Mouse (Mus musculus): ENCODE results near the gene Mtus2.

Gene Mtus2

GRCm38 (mm10) chr5:148041661-148042060 is 84.5 kb downstream of the Mtus2 start:
- DNase-seq (ENCODE audit: low spot score in 2 of 2) = no peak

- DNase-seq (ENCODE audit: low spot score in 2 of 2) = no peak
Measured at GRCm38 (mm10) chr5:148048200-148048599, 91.1 kb downstream of the Mtus2 start.

GRCm38 (mm10) chr5:148049304-148049703 is 92.2 kb downstream of the Mtus2 start:
- DNase-seq (ENCODE audit: low spot score in 2 of 2) = no peak

DNA sequence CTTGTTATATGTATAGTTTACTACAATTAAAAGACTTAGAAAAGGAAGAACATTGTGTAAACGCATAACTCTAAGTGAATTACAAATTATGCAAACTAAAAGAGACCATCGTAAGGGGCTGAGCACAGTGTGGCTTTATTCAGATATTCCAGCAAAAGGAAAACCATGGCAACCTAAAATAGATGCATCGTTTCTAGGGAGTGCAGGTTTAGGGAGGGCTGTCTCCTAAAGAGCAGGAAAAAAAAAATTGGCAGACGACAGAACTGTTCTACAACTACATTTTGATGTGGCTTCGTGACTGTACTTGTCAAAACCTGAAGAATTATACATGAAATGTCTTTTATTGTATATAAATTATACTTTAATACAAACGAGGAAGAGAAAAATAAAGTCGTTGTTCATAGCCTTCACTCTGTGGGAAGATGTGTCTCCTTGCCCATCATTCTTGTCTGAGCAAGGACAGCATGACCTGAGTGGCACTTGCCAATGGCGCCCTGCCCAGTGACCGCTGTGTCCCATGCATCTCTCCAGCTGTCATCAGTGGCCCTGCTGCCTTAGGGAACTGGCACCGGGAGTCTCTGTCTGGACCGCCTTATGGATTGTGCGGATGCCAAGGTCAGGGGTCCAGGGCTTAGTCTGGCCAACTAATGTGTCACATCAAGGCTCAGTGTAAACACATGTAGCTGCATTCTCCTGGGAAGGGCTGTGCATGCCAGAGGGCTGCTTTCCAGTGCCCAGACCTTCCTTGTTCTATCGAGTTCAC is 95.9 kb downstream of the Mtus2 start:
- no peak for DNase-seq (ENCODE audit: low spot score in 2 of 2)

DNA sequence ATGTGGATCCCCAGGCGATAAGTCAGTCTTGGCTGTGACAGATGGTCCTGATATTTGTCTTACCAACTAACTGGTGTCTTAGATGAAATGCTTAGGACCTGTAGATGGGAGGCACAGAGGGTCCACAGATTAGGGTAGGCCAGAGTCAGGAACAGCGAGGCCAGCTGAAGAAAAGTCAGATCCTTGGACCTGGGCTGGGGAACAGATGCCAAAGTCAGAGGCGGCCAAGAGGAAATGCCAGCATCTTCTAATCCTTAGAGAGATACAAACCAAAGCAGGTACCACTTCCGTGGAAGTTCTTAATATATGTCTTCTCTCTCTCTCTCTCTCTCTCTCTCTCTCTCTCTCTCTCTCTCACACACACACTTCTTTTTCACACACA is 96.5 kb downstream of the Mtus2 start:
- DNase-seq (ENCODE audit: low spot score in 2 of 2) = no peak

DNA sequence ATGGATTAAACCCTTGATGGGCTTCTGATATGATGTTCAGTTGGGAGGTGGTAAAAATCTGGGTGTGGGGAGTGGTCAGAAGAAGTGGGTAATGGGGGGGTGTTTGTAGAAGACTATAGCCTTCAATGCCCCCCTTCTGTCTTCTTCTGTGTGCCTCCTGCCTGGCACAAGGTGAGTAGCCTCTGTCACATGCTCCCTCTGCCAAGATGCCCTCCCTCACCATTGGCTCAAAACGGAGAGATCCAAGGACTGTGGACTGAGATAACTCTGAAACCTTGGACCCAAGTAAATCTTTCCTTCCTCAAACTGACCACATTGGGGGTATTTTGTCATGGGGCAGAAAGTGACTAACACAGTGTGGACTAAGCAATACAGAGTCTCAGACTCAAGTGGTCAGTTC is 99.7 kb downstream of the Mtus2 start:
- DNase-seq (ENCODE audit: low spot score in 2 of 2) = no peak

DNA sequence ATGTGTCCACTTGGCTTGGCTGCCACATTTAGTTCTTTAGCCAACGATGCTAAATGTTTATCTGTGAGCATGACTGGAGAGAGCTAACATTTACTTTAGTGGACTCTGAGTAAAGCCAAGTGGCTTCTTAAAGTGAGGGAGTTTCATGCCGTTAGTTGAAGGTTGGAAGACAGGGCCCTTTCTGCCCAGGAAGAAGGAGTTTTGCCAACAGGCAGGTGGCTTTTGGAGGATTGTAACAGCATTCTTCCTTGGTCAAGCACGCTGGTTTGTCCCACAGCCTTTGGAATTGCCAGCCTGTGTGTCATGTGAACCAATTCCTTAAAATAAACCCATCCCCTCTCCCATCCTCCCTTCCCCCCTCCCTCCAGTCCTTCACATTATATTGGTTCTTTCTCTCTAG is 100.3 kb downstream of the Mtus2 start:
- no peak for DNase-seq (ENCODE audit: low spot score in 2 of 2)

DNA sequence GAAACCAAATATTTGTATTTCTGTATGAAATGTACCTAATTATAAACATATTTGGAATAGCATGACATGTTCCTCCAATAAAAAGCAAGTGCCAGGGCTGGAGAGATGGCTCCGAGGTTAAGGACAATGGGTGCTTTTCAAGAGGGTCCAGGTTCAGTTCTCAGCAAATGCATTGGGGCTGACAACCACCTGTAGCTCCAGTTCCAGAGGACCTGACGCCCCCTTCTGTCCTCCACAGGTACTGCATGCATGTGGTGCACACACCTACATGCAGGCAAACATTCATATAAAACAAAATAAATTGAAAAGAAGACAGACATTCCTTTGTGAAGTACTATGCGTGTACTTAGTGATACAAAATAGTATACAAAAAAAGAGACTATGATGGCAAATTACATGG is 102.2 kb downstream of the Mtus2 start:
- no peak for DNase-seq (ENCODE audit: low spot score in 2 of 2)

DNA sequence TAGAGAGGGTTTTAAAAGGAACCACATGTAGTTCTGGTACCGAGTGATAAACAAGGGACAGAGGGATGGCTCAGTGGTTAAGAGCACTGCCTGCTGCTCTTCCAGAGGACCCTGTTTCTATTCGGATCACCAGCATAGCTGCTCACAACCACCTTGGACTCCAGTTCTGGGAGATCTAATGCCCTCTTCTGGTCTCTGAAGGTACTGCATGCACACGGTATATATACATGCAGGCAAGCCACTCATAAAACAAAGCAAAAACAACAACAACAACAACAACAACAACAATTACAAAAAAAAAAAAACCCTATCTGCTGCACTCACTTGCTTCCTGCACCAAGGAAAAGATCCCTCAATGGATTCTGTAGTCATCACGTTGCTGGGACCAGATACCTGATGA is 104.7 kb downstream of the Mtus2 start:
- no peak for DNase-seq (ENCODE audit: low spot score in 2 of 2)

GRCm38 (mm10) chr5:148063745-148064144 is 106.6 kb downstream of the Mtus2 start:
- no peak for DNase-seq (ENCODE audit: low spot score in 2 of 2)

- DNase-seq (ENCODE audit: low spot score in 2 of 2) = no peak
Measured at GRCm38 (mm10) chr5:148065251-148065650, 108.1 kb downstream of the Mtus2 start.

- no peak for DNase-seq (ENCODE audit: low spot score in 2 of 2)
Measured at GRCm38 (mm10) chr5:148069909-148070308, 112.8 kb downstream of the Mtus2 start.

- DNase-seq (ENCODE audit: low spot score in 2 of 2) = no peak
Measured at GRCm38 (mm10) chr5:148071800-148072199, 114.7 kb downstream of the Mtus2 start.

DNA sequence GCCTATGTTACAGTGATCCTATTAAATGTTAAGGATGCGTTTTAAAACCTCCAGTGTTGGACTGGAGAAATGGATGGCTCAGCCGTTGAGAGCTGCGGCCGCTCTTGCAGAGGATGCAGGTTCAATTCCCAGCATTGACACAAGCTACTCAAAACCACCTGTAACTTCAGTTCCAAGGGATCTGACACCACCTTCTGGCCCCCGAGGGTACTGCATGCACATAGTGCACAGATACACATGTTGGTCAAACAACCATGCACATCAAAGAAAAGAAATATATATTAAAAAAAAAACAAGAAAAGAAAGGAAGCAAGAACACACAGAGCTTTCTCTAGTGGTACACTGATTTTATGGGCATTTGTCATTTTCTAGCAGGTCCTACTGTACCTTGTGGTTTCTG is 116.3 kb downstream of the Mtus2 start:
- DNase-seq (ENCODE audit: low spot score in 2 of 2) = no peak

DNA sequence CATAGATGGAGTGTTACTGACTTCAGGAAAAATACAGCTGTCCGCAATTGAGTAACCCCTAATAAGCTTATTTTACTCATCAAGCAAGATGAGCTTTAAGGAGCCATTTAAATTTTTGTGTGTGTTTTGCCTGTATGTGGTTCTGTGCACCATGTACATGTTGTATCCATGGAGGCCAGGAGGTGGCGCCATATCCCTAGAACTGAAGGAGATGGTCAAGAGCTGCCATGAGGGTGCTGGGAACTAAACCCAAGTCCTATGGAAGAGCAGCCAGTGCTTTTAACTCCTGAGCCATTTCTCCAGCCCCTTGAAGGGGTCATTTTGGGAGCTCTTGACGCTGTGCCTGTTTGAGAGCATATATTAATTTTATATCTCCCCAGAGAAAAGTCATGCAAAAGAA is 122.6 kb downstream of the Mtus2 start:
- DNase-seq (ENCODE audit: low spot score in 2 of 2) = no peak

DNA sequence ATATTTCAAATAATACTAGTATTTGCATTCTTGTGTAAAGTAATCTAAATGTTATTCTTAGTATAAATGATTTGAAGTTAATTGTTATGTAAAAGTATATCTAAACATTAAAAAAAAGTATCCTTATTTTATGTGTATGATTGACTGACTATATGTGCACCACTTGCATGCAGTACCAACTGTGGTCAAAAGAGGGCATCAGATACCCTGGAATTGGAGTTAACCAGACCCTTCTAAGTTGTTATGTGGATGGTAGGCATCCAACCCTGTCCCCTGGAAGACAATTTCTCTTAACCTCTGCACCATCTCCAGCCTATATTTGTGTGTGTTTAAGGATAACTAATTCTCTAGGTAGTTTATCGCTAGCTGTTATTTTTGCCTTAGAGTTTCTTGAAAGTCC is 126.4 kb downstream of the Mtus2 start:
- no peak for DNase-seq (ENCODE audit: low spot score in 2 of 2)

GRCm38 (mm10) chr5:148084766-148085165 is 127.6 kb downstream of the Mtus2 start:
- DNase-seq (ENCODE audit: low spot score in 2 of 2) = no peak

DNA sequence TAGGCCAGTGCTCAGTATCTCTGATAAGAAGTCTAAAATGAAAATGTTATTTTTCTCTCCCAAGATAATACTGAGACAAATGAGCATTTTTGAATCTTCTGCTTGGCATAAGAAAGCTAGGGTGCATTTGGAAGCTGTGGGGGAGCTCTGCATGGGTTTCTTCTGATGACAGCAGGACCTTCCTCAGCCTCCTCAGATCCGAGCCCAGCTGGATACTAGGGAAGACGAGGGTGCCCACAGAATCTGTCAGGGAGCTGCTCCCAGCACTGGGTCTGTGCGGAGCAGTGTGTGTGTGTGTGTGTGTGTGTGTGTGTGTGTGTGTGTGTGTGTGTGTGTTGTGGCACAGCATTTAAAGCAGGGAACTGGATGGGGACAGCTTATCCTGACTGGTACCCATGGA is 130.7 kb downstream of the Mtus2 start:
- no peak for DNase-seq (ENCODE audit: low spot score in 2 of 2)

- peak; percentile 22 to 50 for DNase-seq (ENCODE audit: low spot score in 2 of 2)
Measured at GRCm38 (mm10) chr5:148090191-148090821, 133.2 kb downstream of the Mtus2 start.

DNA sequence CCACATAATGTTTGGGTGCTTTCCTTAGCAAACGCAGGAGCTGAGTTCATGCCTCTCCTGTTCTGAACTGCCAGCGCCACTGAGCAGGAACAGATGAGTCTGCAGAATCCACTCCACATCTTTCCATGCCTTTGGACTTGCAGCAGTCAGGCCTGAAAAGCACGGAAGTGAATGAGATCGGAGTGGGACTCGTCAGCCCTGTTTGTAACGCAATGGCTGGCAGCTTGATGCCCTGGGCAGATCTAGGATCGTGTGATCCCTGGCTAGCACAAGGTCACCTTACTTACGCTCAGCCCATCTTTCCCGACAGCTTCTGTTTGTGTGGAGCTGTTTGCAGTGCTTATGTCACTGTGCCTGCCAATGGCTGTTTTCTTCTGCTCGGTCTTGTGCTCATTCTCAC is 137.5 kb downstream of the Mtus2 start:
- no peak for DNase-seq (ENCODE audit: low spot score in 2 of 2)

DNA sequence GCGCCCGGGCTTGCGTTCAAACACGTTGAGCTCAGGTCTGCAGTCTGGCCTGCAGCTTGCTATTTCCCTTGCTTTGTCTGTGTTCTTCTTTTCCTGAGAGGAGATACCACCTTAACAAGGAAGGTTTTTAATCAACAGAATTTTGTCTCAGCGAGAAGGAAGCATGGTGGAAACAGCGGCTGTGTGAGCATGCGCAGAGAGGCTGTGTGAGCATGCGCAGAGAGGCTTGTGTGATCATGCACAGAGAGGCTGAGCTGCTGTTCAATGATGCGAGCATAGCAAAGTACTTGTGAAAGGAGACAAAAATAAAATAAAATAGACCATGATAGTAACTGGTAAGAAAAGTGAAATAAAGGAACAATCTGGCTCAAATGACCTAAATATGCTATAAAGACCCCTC is 142.2 kb downstream of the Mtus2 start:
- no peak for DNase-seq (ENCODE audit: low spot score in 2 of 2)

GRCm38 (mm10) chr5:148107324-148107723 is 150.2 kb downstream of the Mtus2 start:
- DNase-seq (ENCODE audit: low spot score in 2 of 2) = no peak

DNA sequence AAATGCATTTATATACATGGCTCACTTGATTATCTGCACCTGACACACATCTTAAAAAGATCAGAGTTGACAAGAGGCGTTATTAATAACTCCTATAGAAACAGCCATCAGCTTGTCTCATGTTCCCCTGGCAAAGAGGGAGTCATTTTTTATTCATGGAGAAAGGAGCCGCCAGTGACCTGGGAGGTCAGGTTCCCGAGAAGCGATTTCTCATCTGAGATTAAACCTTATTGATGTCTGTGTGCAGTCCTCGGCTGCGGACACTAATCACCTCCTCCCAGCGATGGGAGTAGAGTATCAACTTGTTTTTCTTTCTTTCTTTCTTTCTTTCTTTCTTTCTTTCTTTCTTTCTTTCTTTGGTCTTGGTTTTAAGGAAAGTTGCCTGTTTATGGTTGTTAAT is 150.8 kb downstream of the Mtus2 start:
- DNase-seq (ENCODE audit: low spot score in 2 of 2) = no peak

DNA sequence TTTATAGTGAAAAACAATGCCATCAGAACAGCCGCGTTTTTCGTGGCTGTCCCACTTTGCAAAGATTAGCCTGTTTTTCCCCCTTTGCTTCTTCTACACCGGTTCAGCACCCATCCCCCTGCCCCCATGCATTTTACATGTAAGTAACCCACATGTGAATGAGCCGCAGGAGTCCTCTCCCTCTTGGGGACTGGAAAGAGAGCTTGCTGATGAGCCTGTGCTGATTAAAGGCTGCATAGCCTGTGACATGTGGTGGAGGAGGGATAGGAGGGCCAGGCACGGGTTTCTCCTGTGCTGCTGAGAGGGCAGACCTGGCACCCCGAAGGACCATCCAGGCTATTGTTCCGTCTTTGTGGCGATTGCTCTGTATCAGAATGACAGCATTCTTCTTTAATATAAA is 151.2 kb downstream of the Mtus2 start:
- no peak for DNase-seq (ENCODE audit: low spot score in 2 of 2)

Data from frontal cortex, postnatal 10 days (tissue).